In genomic region chr6:52213119-52213986, GRCm38 (mm10) we compare ENCODE assay signal across 8 mouse cellular contexts. TPM values are rescaled to one million over a fixed set of nuclear protein-coding genes. Genes with fewer than 3 reads are reported as not detected.
DNase-seq lines count a peak whose midpoint lies in the region; ATAC-seq lines count a peak whose summit lies in the region.

TSS of gene Hoxa3 (minus strand) at chr6:52213336.
TSS of gene Gm28308 (minus strand) at chr6:52213339.

- intact Hi-C loops in gastrocnemius, postnatal 36 days (cut with DNase I) = loop anchor here (10.0 kb wide), 1 partner anchor 829 kb away; no protein-coding TSS in a partner anchor

- 0 out of 2 replicates have a peak, but pooled peaks have one; percentile 2 for ATAC-seq in megakaryocyte-erythroid progenitor cell, adult 5-6 weeks (replicated peaks; ENCODE audit: low FRiP score, low TSS enrichment, poor library complexity, severe bottlenecking)

- DNase-seq in thymus, postnatal 25 days = peak; percentile 24
- no peak for DNase-seq in thymus, postnatal 14 days
- peak; percentile 64 to 71 for DNase-seq in gastrocnemius, postnatal 36 days
- DNase-seq in kidney, postnatal 25 days = peak; percentile 85 to 90
- no peak for DNase-seq in spleen, postnatal 4 days (ENCODE audit: low spot score in 2 of 2)
- no peak for DNase-seq in spleen, postnatal 14 days (ENCODE audit: low spot score in 2 of 2)
- no peak for DNase-seq in natural killer cell, adult 2 months (ENCODE audit: low spot score in 2 of 2)

RNA-seq across cellular contexts. Expression of gene Hoxa3, which starts in this region (rescaled TPM):
- total RNA-seq in gastrocnemius, postnatal 36 days (2021) = 1 to 10 TPM; 1.9 to 2.2 TPM
- 0.77 and 1.4 TPM in 2 replicates for total RNA-seq in megakaryocyte-erythroid progenitor cell, adult 5-6 weeks (2014; fragmentation: Nextera tagmentation)
- total RNA-seq in megakaryocyte-erythroid progenitor cell, adult 5-6 weeks (2017) = not detected in 2 replicates

RNA-seq across cellular contexts. Expression of gene Gm28308, which starts in this region (rescaled TPM):
- total RNA-seq in gastrocnemius, postnatal 36 days (2021) = under 1 TPM in 1 of 2 experiments, not detected in 1; 0.71 TPM
- total RNA-seq in megakaryocyte-erythroid progenitor cell, adult 5-6 weeks (2014; fragmentation: Nextera tagmentation) = not detected in 2 replicates
- not detected in 2 replicates for total RNA-seq in megakaryocyte-erythroid progenitor cell, adult 5-6 weeks (2017)

Comparison
In these comparisons a context has a peak if more than half of its experiments do, and no peak if none do; other contexts are left out.
1. DNase-seq: peak in thymus, postnatal 25 days (single experiment), gastrocnemius, postnatal 36 days (2 of 2) and kidney, postnatal 25 days (2 of 2); none in thymus, postnatal 14 days (single experiment), spleen, postnatal 4 days (0 of 2), spleen, postnatal 14 days (0 of 2) and natural killer cell, adult 2 months (0 of 2).